Mouse (Mus musculus): ENCODE measurements at regions not wholly inside any gene's neighbourhood (a gene's known extent, or its start where the extent isn't known, plus 50 kb on each side); places are given as distances from the start of the nearest gene placed in this dataset.

GRCm38 (mm10) chr4:106157451-106158179 lies 158.4 kb upstream of the Usp24 start:
- Histone ChIP-seq H3K27me3 (ENCODE audit: control insufficient read depth in 1 of 2, insufficient read depth in 2 of 2, low read length in 2 of 2) (no peaks in the 10 kb centered on the region), H3K27ac (ENCODE audit: control insufficient read depth, low read depth, low read length) (no peak overlapping the region), H3K4me3 (ENCODE audit: control insufficient read depth in 1 of 2, insufficient read depth in 1 of 2, low read depth in 2 of 2, low read length in 2 of 2) (no peak overlapping the region), H3K79me2 (ENCODE audit: control insufficient read depth, insufficient read depth, low read length, poor library complexity) (no peaks in the 10 kb centered on the region), H3K4me1 (ENCODE audit: control insufficient read depth in 1 of 2, insufficient read depth in 2 of 2, low read length in 2 of 2) (no peaks in the 10 kb centered on the region), H3K36me3 (ENCODE audit: control insufficient read depth in 1 of 2, insufficient read depth in 2 of 2, low read length in 2 of 2) (no peaks in the 10 kb centered on the region), H3K9ac (ENCODE audit: control insufficient read depth, low read depth, low read length, poor library complexity, severe bottlenecking) (no peak overlapping the region), H3K9me3 (replicated peaks; ENCODE audit: insufficient read depth, low read length) (no peaks in the 10 kb centered on the region)
- no peak for DNase-seq (ENCODE audit: low read depth, low spot score)
- TF ChIP-seq ZKSCAN1 (IDR thresholded peaks at IDR 0.05; ENCODE audit: low read depth, low read length) (no peak), MYB (IDR thresholded peaks at IDR 0.05; ENCODE audit: low read depth, low read length) (no peak), ZC3H11A (IDR thresholded peaks at IDR 0.05; ENCODE audit: low read depth, low read length) (no peak), RAD21 (IDR thresholded peaks at IDR 0.05; ENCODE audit: low read depth, low read length) (no peak), NRF1 (IDR thresholded peaks at IDR 0.05; ENCODE audit: insufficient read depth, low read depth, low read length, poor library complexity, severe bottlenecking) (no peak), CHD1 (IDR thresholded peaks at IDR 0.05; ENCODE audit: low read depth, low read length) (no peak), ZNF384 (IDR thresholded peaks at IDR 0.05; ENCODE audit: low read depth, low read length) (no peak), RCOR1 (IDR thresholded peaks at IDR 0.05; ENCODE audit: low read depth, low read length) (no peak), SIN3A (IDR thresholded peaks at IDR 0.05; ENCODE audit: low read length) (no peak)

GRCm38 (mm10) chr4:106161592-106161991 lies 154.4 kb upstream of the Usp24 start:
- Histone ChIP-seq H3K9ac (ENCODE audit: control insufficient read depth, low read depth, low read length, poor library complexity, severe bottlenecking) (no peak overlapping the region), H3K4me1 (ENCODE audit: control insufficient read depth in 1 of 2, insufficient read depth in 2 of 2, low read length in 2 of 2) (no peaks in the 10 kb centered on the region), H3K79me2 (ENCODE audit: control insufficient read depth, insufficient read depth, low read length, poor library complexity) (no peaks in the 10 kb centered on the region), H3K36me3 (ENCODE audit: control insufficient read depth in 1 of 2, insufficient read depth in 2 of 2, low read length in 2 of 2) (no peaks in the 10 kb centered on the region), H3K27ac (ENCODE audit: control insufficient read depth, low read depth, low read length) (no peak overlapping the region), H3K9me3 (replicated peaks; ENCODE audit: insufficient read depth, low read length) (no peaks in the 10 kb centered on the region), H3K27me3 (ENCODE audit: control insufficient read depth in 1 of 2, insufficient read depth in 2 of 2, low read length in 2 of 2) (no peaks in the 10 kb centered on the region), H3K4me3 (ENCODE audit: control insufficient read depth in 1 of 2, insufficient read depth in 1 of 2, low read depth in 2 of 2, low read length in 2 of 2) (no peak overlapping the region)
- no peak for TF ChIP-seq TCF12 (IDR thresholded peaks at IDR 0.05; ENCODE audit: low read depth, low read length)
- no peak for TF ChIP-seq ZKSCAN1 (IDR thresholded peaks at IDR 0.05; ENCODE audit: low read depth, low read length)
- TF ChIP-seq SMC3 (IDR thresholded peaks at IDR 0.05; ENCODE audit: low read depth, low read length), result peak; percentile 25; the same call in 1 of the 2 replicates
- no peak for TF ChIP-seq POLR2AphosphoS5 (IDR thresholded peaks at IDR 0.05; ENCODE audit: borderline replicate concordance, low read depth, low read length)
- TF ChIP-seq CTCF (IDR thresholded peaks at IDR 0.05 in 2 of 3, conservative IDR thresholded peaks at IDR 0.05 in 1 of 3; ENCODE audit: control insufficient read depth in 1 of 3, insufficient read depth in 1 of 3, low read depth in 2 of 3, low read length in 3 of 3, poor library complexity in 1 of 3, severe bottlenecking in 1 of 3), result peak; percentile 29 to 41 (median 38); a peak in 5 of 6 replicates
- no peak for TF ChIP-seq NELFE (IDR thresholded peaks at IDR 0.05; ENCODE audit: low read depth, low read length)
- TF ChIP-seq ZC3H11A (IDR thresholded peaks at IDR 0.05; ENCODE audit: low read depth, low read length), result no peak
- no peak for TF ChIP-seq POLR2A (IDR thresholded peaks at IDR 0.05; ENCODE audit: control insufficient read depth in 1 of 2, insufficient read depth in 1 of 2, low read depth in 1 of 2, low read length in 2 of 2, poor library complexity in 1 of 2)
- no peak for TF ChIP-seq RCOR1 (IDR thresholded peaks at IDR 0.05; ENCODE audit: low read depth, low read length)
- no peak for TF ChIP-seq GABPA (IDR thresholded peaks at IDR 0.05; ENCODE audit: low read depth, low read length)
- no peak for TF ChIP-seq NRF1 (IDR thresholded peaks at IDR 0.05; ENCODE audit: insufficient read depth, low read depth, low read length, poor library complexity, severe bottlenecking)
- TF ChIP-seq MAZ (IDR thresholded peaks at IDR 0.05; ENCODE audit: low read depth, low read length), result no peak
- no peak for TF ChIP-seq EP300 (IDR thresholded peaks at IDR 0.05; ENCODE audit: low read depth in 1 of 2, low read length in 2 of 2)
- no peak for TF ChIP-seq MYC (IDR thresholded peaks at IDR 0.05; ENCODE audit: low read depth, low read length)
- no peak for TF ChIP-seq MYB (IDR thresholded peaks at IDR 0.05; ENCODE audit: low read depth, low read length)
- TF ChIP-seq RAD21 (IDR thresholded peaks at IDR 0.05; ENCODE audit: low read depth, low read length), result peak; percentile 28
- peak; percentile 4 for DNase-seq (ENCODE audit: low read depth, low spot score)
